Mouse (Mus musculus) liver, embryonic 14.5 days (tissue): ENCODE measurements around the gene Gm27029.

Experiments
- CTCF ChIP-seq: IDR thresholded peaks from 2 replicates; pipeline ENCODE4 v1.5.1; 2016; ENCODE audit warnings: antibody characterized with exemption, low read depth, control low read depth
- EP300 ChIP-seq: IDR thresholded peaks from 2 replicates; pipeline ENCODE4 v1.6.1; 2016; ENCODE audit warnings: antibody characterized with exemption, low read depth

GRCm38 (mm10) chr11:101471926-101472325, 47.3 kb upstream of the Gm27029 start:
- TF ChIP-seq CTCF (no peak), EP300 (no peak)
